Mouse (Mus musculus) heart, postnatal 0 days (tissue): ENCODE results near the gene Borcs7.

Source experiments
- CTCF ChIP-seq: IDR thresholded peaks from 2 replicates; pipeline ENCODE4 v1.5.1; 2016; ENCODE audit warnings: antibody characterized with exemption, control low read depth, low read depth
- EP300 ChIP-seq: IDR thresholded peaks from 2 replicates; pipeline ENCODE4 v1.6.1; 2016; ENCODE audit warnings: antibody characterized with exemption, low read depth

GRCm38 (mm10) chr19:46697840-46698517 is 8.3 kb downstream of the Borcs7 start:
- TF ChIP-seq CTCF (no peak), EP300 (no peak)
